Mouse (Mus musculus): ENCODE data around the gene Hoxb8. TPM values are rescaled to one million over a fixed set of nuclear protein-coding genes. Genes with fewer than 3 reads are reported as not detected.

The Hoxb8 gene
- polyA plus RNA-seq, 1 experiment from 2014 or later: not detected

- Histone ChIP-seq H3K4me1 (ENCODE audit: control insufficient read depth, insufficient read depth, low read length) (no peaks in the 10 kb centered on the region; the same call in 1 of the 2 replicates), H3K9ac (ENCODE audit: low read depth, low read length) (no peak overlapping the region), H3K27ac (ENCODE audit: low read length) (no peak overlapping the region), H3K4me3 (ENCODE audit: low read depth, low read length) (no peak overlapping the region), H3K9me3 (replicated peaks; ENCODE audit: control insufficient read depth, low read length, poor library complexity, severe bottlenecking) (no peaks in the 10 kb centered on the region), H3K36me3 (ENCODE audit: control insufficient read depth, insufficient read depth, low read length) (no peaks in the 10 kb centered on the region), H3K4me2 (ENCODE audit: low read length) (no peak overlapping the region), H3K27me3 (ENCODE audit: control insufficient read depth, insufficient read depth, low read depth, low read length) (peaks cover 91% of the 10 kb centered on the region)
- 2% methylated on average over 10 of the region's 10 CpGs for WGBS
- no peak for ATAC-seq
Observed at GRCm38 (mm10) chr11:96274428-96274827, 7.3 kb upstream of the Hoxb8 start.

- H3K27me3 ChIP-seq (ENCODE audit: control insufficient read depth, insufficient read depth, low read depth, low read length): peaks cover 88% of the 10 kb centered on the region
- no peak overlapping the region for H3K27ac ChIP-seq (ENCODE audit: low read length)
- no peak overlapping the region for H3K4me2 ChIP-seq (ENCODE audit: low read length)
- no peak overlapping the region for H3K9ac ChIP-seq (ENCODE audit: low read depth, low read length)
- no peaks in the 10 kb centered on the region for H3K9me3 ChIP-seq (replicated peaks; ENCODE audit: control insufficient read depth, low read length, poor library complexity, severe bottlenecking)
- 14% methylated on average over 4 of the region's 4 CpGs for WGBS
- H3K36me3 ChIP-seq (ENCODE audit: control insufficient read depth, insufficient read depth, low read length): no peaks in the 10 kb centered on the region
- no peak overlapping the region for H3K4me3 ChIP-seq (ENCODE audit: low read depth, low read length)
- no peak for ATAC-seq
- H3K4me1 ChIP-seq (ENCODE audit: control insufficient read depth, insufficient read depth, low read length): no peaks in the 10 kb centered on the region; the same call in 1 of the 2 replicates
Observed at GRCm38 (mm10) chr11:96275896-96276295, 5.8 kb upstream of the Hoxb8 start.

GRCm38 (mm10) chr11:96277151-96278044 is 4.3 kb upstream of the Hoxb8 start:
- H3K9me3 ChIP-seq (replicated peaks; ENCODE audit: control insufficient read depth, low read length, poor library complexity, severe bottlenecking): no peaks in the 10 kb centered on the region
- peaks cover 82% of the 10 kb centered on the region for H3K27me3 ChIP-seq (ENCODE audit: control insufficient read depth, insufficient read depth, low read depth, low read length)
- no peak overlapping the region for H3K9ac ChIP-seq (ENCODE audit: low read depth, low read length)
- 2% methylated on average over 35 of the region's 35 CpGs for WGBS
- H3K4me2 ChIP-seq (ENCODE audit: low read length): no peak overlapping the region
- H3K36me3 ChIP-seq (ENCODE audit: control insufficient read depth, insufficient read depth, low read length): no peaks in the 10 kb centered on the region
- H3K4me1 ChIP-seq (ENCODE audit: control insufficient read depth, insufficient read depth, low read length): no peaks in the 10 kb centered on the region
- no peak overlapping the region for H3K27ac ChIP-seq (ENCODE audit: low read length)
- no peak overlapping the region for H3K4me3 ChIP-seq (ENCODE audit: low read depth, low read length)
- no peak for ATAC-seq

- ATAC-seq: no peak
- H3K27me3 ChIP-seq (ENCODE audit: control insufficient read depth, insufficient read depth, low read depth, low read length): peaks cover 79% of the 10 kb centered on the region
- WGBS: 20% methylated on average over 13 of the region's 14 CpGs
- H3K4me3 ChIP-seq (ENCODE audit: low read depth, low read length): no peak overlapping the region
- H3K9ac ChIP-seq (ENCODE audit: low read depth, low read length): no peak overlapping the region
- no peak overlapping the region for H3K27ac ChIP-seq (ENCODE audit: low read length)
- no peaks in the 10 kb centered on the region for H3K4me1 ChIP-seq (ENCODE audit: control insufficient read depth, insufficient read depth, low read length)
- no peaks in the 10 kb centered on the region for H3K9me3 ChIP-seq (replicated peaks; ENCODE audit: control insufficient read depth, low read length, poor library complexity, severe bottlenecking)
- no peaks in the 10 kb centered on the region for H3K36me3 ChIP-seq (ENCODE audit: control insufficient read depth, insufficient read depth, low read length)
- H3K4me2 ChIP-seq (ENCODE audit: low read length): no peak overlapping the region
Observed at GRCm38 (mm10) chr11:96278324-96278723, 3.4 kb upstream of the Hoxb8 start.

DNA sequence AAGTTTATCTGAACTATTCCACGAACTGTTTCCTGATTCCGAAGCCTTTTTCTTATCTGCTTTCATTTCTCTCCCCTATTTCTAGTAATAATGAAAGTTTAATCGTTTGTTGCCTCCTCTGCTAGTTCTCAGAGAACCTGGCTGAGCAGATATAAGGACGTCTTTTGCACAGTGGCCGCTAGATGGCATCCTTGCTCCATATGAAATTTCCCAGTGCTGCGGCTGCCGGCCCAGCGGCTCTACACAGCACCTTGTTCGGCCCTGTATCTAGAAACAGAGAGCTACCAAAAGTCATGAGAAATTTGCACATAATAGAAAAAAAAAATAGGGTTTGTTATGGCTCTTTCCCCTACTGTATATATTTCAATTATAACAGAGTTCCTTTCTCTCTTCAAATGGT is 2.9 kb upstream of the Hoxb8 start:
- WGBS: under 1% methylated on average over 9 of the region's 9 CpGs
- peaks cover 79% of the 10 kb centered on the region for H3K27me3 ChIP-seq (ENCODE audit: control insufficient read depth, insufficient read depth, low read depth, low read length)
- H3K4me1 ChIP-seq (ENCODE audit: control insufficient read depth, insufficient read depth, low read length): no peaks in the 10 kb centered on the region
- no peak overlapping the region for H3K9ac ChIP-seq (ENCODE audit: low read depth, low read length)
- H3K36me3 ChIP-seq (ENCODE audit: control insufficient read depth, insufficient read depth, low read length): no peaks in the 10 kb centered on the region
- no peak overlapping the region for H3K4me3 ChIP-seq (ENCODE audit: low read depth, low read length)
- no peak overlapping the region for H3K4me2 ChIP-seq (ENCODE audit: low read length)
- ATAC-seq: no peak
- no peak overlapping the region for H3K27ac ChIP-seq (ENCODE audit: low read length)
- H3K9me3 ChIP-seq (replicated peaks; ENCODE audit: control insufficient read depth, low read length, poor library complexity, severe bottlenecking): no peaks in the 10 kb centered on the region

- Histone ChIP-seq H3K4me3 (ENCODE audit: low read depth, low read length) (no peak overlapping the region), H3K9ac (ENCODE audit: low read depth, low read length) (no peak overlapping the region), H3K36me3 (ENCODE audit: control insufficient read depth, insufficient read depth, low read length) (no peaks in the 10 kb centered on the region), H3K27ac (ENCODE audit: low read length) (no peak overlapping the region), H3K9me3 (replicated peaks; ENCODE audit: control insufficient read depth, low read length, poor library complexity, severe bottlenecking) (no peaks in the 10 kb centered on the region), H3K4me1 (ENCODE audit: control insufficient read depth, insufficient read depth, low read length) (peaks cover 4% of the 10 kb centered on the region; the same call in 1 of the 2 replicates), H3K4me2 (ENCODE audit: low read length) (no peak overlapping the region), H3K27me3 (ENCODE audit: control insufficient read depth, insufficient read depth, low read depth, low read length) (peaks cover 78% of the 10 kb centered on the region)
- no peak for ATAC-seq
- WGBS: 4% methylated on average over 31 of the region's 31 CpGs
Observed at GRCm38 (mm10) chr11:96279421-96280233, 2.1 kb upstream of the Hoxb8 start.

- H3K4me1 ChIP-seq (ENCODE audit: control insufficient read depth, insufficient read depth, low read length): peaks cover 4% of the 10 kb centered on the region; the same call in 1 of the 2 replicates
- H3K4me2 ChIP-seq (ENCODE audit: low read length): no peak overlapping the region
Observed at GRCm38 (mm10) chr11:96280399-96281378, 1.0 kb upstream of the Hoxb8 start.

GRCm38 (mm10) chr11:96281396-96281795 is 309 bp upstream of the Hoxb8 start:
- 5% methylated on average over 18 of the region's 18 CpGs for WGBS
- no peaks in the 10 kb centered on the region for H3K36me3 ChIP-seq (ENCODE audit: control insufficient read depth, insufficient read depth, low read length)
- no peak overlapping the region for H3K9ac ChIP-seq (ENCODE audit: low read depth, low read length)
- H3K9me3 ChIP-seq (replicated peaks; ENCODE audit: control insufficient read depth, low read length, poor library complexity, severe bottlenecking): no peaks in the 10 kb centered on the region
- peaks cover 4% of the 10 kb centered on the region; the same call in 1 of the 2 replicates for H3K4me1 ChIP-seq (ENCODE audit: control insufficient read depth, insufficient read depth, low read length)
- no peak overlapping the region for H3K4me2 ChIP-seq (ENCODE audit: low read length)
- H3K4me3 ChIP-seq (ENCODE audit: low read depth, low read length): no peak overlapping the region
- no peak overlapping the region for H3K27ac ChIP-seq (ENCODE audit: low read length)
- ATAC-seq: no peak
- peaks cover 75% of the 10 kb centered on the region for H3K27me3 ChIP-seq (ENCODE audit: control insufficient read depth, insufficient read depth, low read depth, low read length)

More at GRCm38 (mm10) chr11:96280399-96281378, 1.0 kb upstream of the Hoxb8 start:
- Histone ChIP-seq H3K9me3 (replicated peaks; ENCODE audit: control insufficient read depth, low read length, poor library complexity, severe bottlenecking) (no peaks in the 10 kb centered on the region), H3K27me3 (ENCODE audit: control insufficient read depth, insufficient read depth, low read depth, low read length) (peaks cover 75% of the 10 kb centered on the region), H3K36me3 (ENCODE audit: control insufficient read depth, insufficient read depth, low read length) (no peaks in the 10 kb centered on the region), H3K27ac (ENCODE audit: low read length) (no peak overlapping the region), H3K4me3 (ENCODE audit: low read depth, low read length) (no peak overlapping the region), H3K9ac (ENCODE audit: low read depth, low read length) (no peak overlapping the region)
- ATAC-seq: no peak
- 5% methylated on average over 8 of the region's 8 CpGs for WGBS

All from midbrain, embryonic 16.5 days (tissue).